Mouse (Mus musculus) heart, postnatal 0 days (tissue): ENCODE data around the gene Mvb12b. TPM values are rescaled to one million over a fixed set of nuclear protein-coding genes. Genes with fewer than 3 reads are reported as not detected.

Source experiments
- ATAC-seq: fragments of 200-750 bp; cut with Nextera tagmentation; 2 replicates; pipeline ENCODE4 v1.8.0; 2017; ENCODE audit warnings: low read depth, moderate number of reproducible peaks, moderate library complexity; ENCODE audit not compliant: insufficient read depth
- DNase-seq: peaks from one replicate; pipeline ENCODE4 v3.0.0-alpha.2; 2016; ENCODE audit warnings: low spot score
- H3K27ac ChIP-seq: fragments of 300-500 bp; sonication (generic); 2 replicates; pipeline ENCODE4 v1.5.1; 2014; ENCODE audit warnings: low read depth, mild to moderate bottlenecking
- H3K27me3 ChIP-seq: fragments of 300-500 bp; sonication (generic); 2 replicates; pipeline ENCODE4 v1.6.1; 2014; ENCODE audit warnings: low read length, mixed read lengths; ENCODE audit not compliant: control insufficient read depth, insufficient read depth
- H3K36me3 ChIP-seq: fragments of 300-500 bp; sonication (generic); replicated peaks from 2 replicates; pipeline ENCODE4 v1.6.1; 2014; ENCODE audit warnings: low read length, mixed read lengths; ENCODE audit not compliant: control insufficient read depth, insufficient read depth
- H3K4me1 ChIP-seq: fragments of 300-500 bp; sonication (generic); 2 replicates; pipeline ENCODE4 v1.6.1; 2014; ENCODE audit warnings: antibody characterized with exemption; ENCODE audit not compliant: control insufficient read depth, insufficient read depth
- H3K4me2 ChIP-seq: fragments of 300-500 bp; sonication (generic); 2 replicates; pipeline ENCODE4 v1.6.1; 2014; ENCODE audit warnings: low read depth, mild to moderate bottlenecking, low read length, moderate library complexity
- H3K4me3 ChIP-seq: fragments of 300-500 bp; sonication (generic); 2 replicates; pipeline ENCODE4 v1.5.1; 2014; ENCODE audit warnings: low read depth, low read length
- H3K9ac ChIP-seq: fragments of 300-500 bp; sonication (generic); replicated peaks from 2 replicates; pipeline ENCODE4 v1.6.1; 2014; ENCODE audit warnings: low read depth, low read length, mixed read lengths
- H3K9me3 ChIP-seq: fragments of 300-500 bp; sonication (generic); replicated peaks from 2 replicates; pipeline ENCODE4 v1.6.1; 2016; ENCODE audit warnings: low read length; ENCODE audit not compliant: control insufficient read depth
- CTCF ChIP-seq: IDR thresholded peaks from 2 replicates; pipeline ENCODE4 v1.5.1; 2016; ENCODE audit warnings: antibody characterized with exemption, control low read depth, low read depth
- EP300 ChIP-seq: IDR thresholded peaks from 2 replicates; pipeline ENCODE4 v1.6.1; 2016; ENCODE audit warnings: antibody characterized with exemption, low read depth
- WGBS: fragments of 180-500 bp; shearing (Covaris S2); extraction: QIAGEN DNeasy Blood & Tissue Kit; methylation state at CpG from one replicate; pipeline ENCODE4 v1.1.7; 2014; 5-methylcytosine and 5-hydroxymethylcytosine counted together
- polyA plus RNA-seq: library from polyadenylated mRNA; unstranded; fragments of >200 nt; fragmentation: Nextera tagmentation; extraction: Ambion mirVana; gene quantifications from 2 replicates; pipeline ENCODE4 v1.2.1, GENCODE M21; 2015
- total RNA-seq: library from RNA; depleted of rRNA; stranded (reverse); fragments of >200 nt; gene quantifications from 2 replicates; pipeline ENCODE4 v1.2.3, GENCODE M21; 2014; ENCODE audit warnings: low replicate concordance

The Mvb12b gene
- total and polyA plus RNA-seq, 2 experiments from 2014 or later = 8.7 to 38.7 TPM

DNA sequence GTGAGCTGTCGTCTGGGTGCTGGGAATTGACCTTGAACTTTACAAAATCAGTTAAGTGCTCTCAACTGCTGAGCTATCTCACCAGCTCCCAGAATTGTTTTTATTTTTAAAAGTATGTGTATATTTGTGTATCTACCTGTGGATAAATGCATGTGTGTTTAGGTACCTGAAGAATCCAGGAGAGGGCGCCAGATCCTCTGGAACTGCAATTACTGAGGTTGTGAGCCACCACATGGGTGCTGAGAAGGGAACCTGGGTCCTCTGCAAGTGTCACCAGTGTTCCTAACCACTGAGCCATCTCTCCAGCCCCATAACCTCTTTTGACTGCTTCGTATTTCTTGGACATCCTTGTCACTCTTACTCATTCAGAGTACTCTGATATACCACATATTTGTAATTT, 193.8 kb downstream of the Mvb12b start:
- no peaks in the 10 kb centered on the region for H3K9me3 ChIP-seq
- DNase-seq (no peak), ATAC-seq (no peak)
- H3K27ac ChIP-seq = no peak overlapping the region
- H3K4me1 ChIP-seq = no peaks in the 10 kb centered on the region
- H3K27me3 ChIP-seq = 0 out of 2 replicates have a peak, but pooled peaks cover 8% of the 10 kb centered on the region
- 51% methylated on average over 3 of the region's 3 CpGs for WGBS
- no peaks in the 10 kb centered on the region for H3K36me3 ChIP-seq
- H3K4me3 ChIP-seq = no peak overlapping the region
- no peak overlapping the region for H3K4me2 ChIP-seq
- no peak for TF ChIP-seq EP300
- no peak for TF ChIP-seq CTCF
- H3K9ac ChIP-seq = no peak overlapping the region

DNA sequence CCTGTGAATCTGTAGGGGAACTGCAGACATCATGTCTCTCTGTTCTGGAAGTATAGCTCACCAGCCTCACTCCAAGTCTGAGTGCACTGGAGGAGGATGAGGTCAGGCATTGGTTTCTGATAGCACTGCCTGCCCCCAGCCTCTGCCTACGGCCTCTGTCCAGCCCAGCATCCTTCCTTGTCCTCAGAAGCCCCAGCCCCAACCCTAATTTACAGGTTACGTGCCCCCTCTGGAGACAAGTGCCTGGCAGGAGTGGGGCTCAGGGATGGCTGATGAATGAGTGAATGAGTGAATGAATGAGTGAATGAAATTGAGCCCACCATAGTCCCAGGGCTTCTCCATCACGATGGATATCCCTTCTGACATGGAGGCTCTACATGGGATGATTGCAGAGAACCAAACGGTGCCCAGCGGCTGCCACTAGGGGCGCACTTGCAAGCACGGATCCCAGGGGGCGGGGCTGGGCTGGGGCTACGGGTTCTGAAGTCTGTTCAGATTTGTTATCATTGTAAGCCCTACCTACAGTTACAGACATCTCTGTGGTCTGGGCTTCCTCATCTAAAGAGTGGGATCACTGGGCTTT, 197.8 kb downstream of the Mvb12b start:
- Histone ChIP-seq H3K27me3 (peaks cover 22% of the 10 kb centered on the region; the same call in 1 of the 2 replicates), H3K4me2 (no peak overlapping the region), H3K9me3 (peaks cover 5% of the 10 kb centered on the region; the same call in 1 of the 2 replicates), H3K4me1 (no peaks in the 10 kb centered on the region), H3K4me3 (no peak overlapping the region), H3K36me3 (no peaks in the 10 kb centered on the region), H3K27ac (no peak overlapping the region), H3K9ac (no peak overlapping the region)
- ATAC-seq (peak; percentile 33; the same call in 1 of the 2 replicates), DNase-seq (no peak)
- peak; percentile 55 for TF ChIP-seq CTCF
- TF ChIP-seq EP300 = no peak
- WGBS = 25% methylated on average over 9 of the region's 9 CpGs

DNA sequence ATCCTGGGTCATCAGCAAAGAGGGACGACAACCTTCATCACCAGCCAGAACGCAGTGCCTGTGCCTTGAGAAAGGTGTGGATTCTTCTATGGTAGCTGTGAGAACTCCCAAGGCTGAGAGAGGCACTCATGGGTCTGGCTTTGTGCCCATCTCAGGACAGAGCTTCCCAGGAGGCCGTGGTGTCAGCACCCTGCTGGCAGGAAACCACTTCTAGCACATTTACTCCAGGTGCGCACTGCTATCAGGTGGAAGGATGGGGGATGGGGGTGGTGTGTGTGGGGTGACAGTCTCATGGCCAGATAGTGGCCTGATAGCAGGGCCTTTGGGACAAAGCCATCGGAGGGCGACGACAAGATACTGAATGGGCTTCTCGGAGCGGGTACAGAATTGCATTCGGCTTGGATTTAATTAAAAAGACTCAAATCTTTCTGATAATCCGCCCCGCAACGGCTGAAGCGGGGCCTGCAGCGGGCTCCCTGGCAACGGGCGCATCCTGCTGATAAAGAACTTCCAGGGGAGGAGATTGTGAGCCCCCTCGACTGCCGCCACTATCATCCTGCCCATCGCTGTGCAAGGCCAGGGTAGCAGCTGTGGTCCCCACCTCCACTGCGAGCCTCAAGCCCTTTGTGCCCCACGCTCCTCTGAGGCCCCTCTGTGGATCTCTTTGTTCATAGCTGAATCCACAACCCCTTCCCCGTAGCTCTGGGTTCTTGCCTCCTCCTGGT, 198.4 kb downstream of the Mvb12b start:
- H3K4me3 ChIP-seq = no peak overlapping the region
- no peak overlapping the region for H3K27ac ChIP-seq
- peaks cover 5% of the 10 kb centered on the region; the same call in 1 of the 2 replicates for H3K9me3 ChIP-seq
- H3K9ac ChIP-seq = no peak overlapping the region
- TF ChIP-seq CTCF = no peak
- TF ChIP-seq EP300 = no peak
- no peak overlapping the region for H3K4me2 ChIP-seq
- DNase-seq = no peak
- H3K4me1 ChIP-seq = no peaks in the 10 kb centered on the region
- no peak for ATAC-seq
- peaks cover 22% of the 10 kb centered on the region; the same call in 1 of the 2 replicates for H3K27me3 ChIP-seq
- no peaks in the 10 kb centered on the region for H3K36me3 ChIP-seq
- WGBS = 30% methylated on average over 23 of the region's 23 CpGs

DNA sequence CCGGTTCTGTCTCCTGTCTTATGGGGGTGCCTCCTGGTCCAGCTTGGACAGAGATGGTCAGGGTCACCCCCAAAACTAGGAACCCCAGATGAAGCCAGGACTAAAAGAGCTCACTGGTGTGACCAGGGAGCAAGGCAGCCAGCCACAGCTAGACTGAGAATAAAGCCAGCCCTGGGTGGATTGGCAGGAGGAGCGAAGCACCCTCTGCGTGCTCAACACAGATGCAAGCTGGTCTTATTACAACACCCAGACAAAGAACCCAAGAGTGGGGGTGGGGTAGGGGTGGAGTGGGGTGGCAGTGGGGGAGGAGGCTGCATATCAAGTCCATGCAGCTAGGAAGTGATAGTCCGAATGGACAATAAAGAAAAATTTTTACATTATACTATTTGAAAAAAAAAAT, 204.2 kb downstream of the Mvb12b start:
- ATAC-seq (no peak), DNase-seq (no peak)
- Histone ChIP-seq H3K36me3 (no peaks in the 10 kb centered on the region), H3K9me3 (peaks cover 5% of the 10 kb centered on the region; the same call in 1 of the 2 replicates), H3K27ac (no peak overlapping the region), H3K9ac (no peak overlapping the region), H3K4me2 (no peak overlapping the region), H3K27me3 (peaks cover 22% of the 10 kb centered on the region; the same call in 1 of the 2 replicates), H3K4me1 (no peaks in the 10 kb centered on the region), H3K4me3 (no peak overlapping the region)
- TF ChIP-seq CTCF (no peak), EP300 (no peak)
- WGBS = 61% methylated on average over 4 of the region's 4 CpGs

DNA sequence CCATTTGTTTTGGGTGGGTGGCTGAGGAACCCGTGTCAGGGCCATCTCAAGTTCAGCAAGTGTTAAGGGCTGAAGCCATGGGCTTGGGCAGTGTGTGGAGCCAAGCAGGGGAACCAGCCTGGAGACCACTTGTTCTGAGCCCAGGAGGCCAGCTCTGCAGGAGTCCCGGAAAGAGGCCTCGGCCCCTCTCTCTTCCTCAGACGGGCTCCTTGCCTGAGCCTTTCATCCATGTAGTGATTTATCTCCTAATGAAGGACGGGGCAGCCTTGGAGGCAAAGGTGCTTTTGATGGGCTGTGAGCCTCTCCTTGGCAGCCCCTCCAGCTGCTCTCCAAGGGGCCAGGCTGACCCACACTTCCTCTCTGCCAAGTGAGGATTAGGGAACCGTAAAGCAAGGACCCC, 204.7 kb downstream of the Mvb12b start:
- Histone ChIP-seq H3K27me3 (peaks cover 19% of the 10 kb centered on the region; the same call in 1 of the 2 replicates), H3K4me1 (no peaks in the 10 kb centered on the region), H3K4me2 (no peak overlapping the region), H3K9me3 (peaks cover 5% of the 10 kb centered on the region; the same call in 1 of the 2 replicates), H3K27ac (no peak overlapping the region), H3K4me3 (no peak overlapping the region), H3K9ac (no peak overlapping the region), H3K36me3 (no peaks in the 10 kb centered on the region)
- WGBS = 36% methylated on average over 6 of the region's 6 CpGs
- ATAC-seq (no peak), DNase-seq (no peak)
- TF ChIP-seq CTCF (no peak), EP300 (no peak)
